Mouse (Mus musculus) neural tube, embryonic 15.5 days (tissue): ENCODE measurements around the gene Gm26938. TPM values are rescaled to one million over a fixed set of nuclear protein-coding genes. Genes with fewer than 3 reads are reported as not detected.

Experiments used
- ATAC-seq: fragments of 200-750 bp; cut with Nextera tagmentation; 2 replicates; pipeline ENCODE4 v1.8.0; 2017; ENCODE audit warnings: mild to moderate bottlenecking, moderate TSS enrichment, moderate library complexity; ENCODE audit not compliant: low FRiP score
- H3K27ac ChIP-seq: fragments of 300-500 bp; sonication (generic); replicated peaks from 2 replicates; pipeline ENCODE4 v1.5.1; 2015; ENCODE audit warnings: mild to moderate bottlenecking, inconsistent platforms
- H3K27me3 ChIP-seq: fragments of 300-500 bp; sonication (generic); replicated peaks from 2 replicates; pipeline ENCODE4 v1.6.1; 2015; ENCODE audit warnings: inconsistent platforms
- H3K36me3 ChIP-seq: fragments of 300-500 bp; sonication (generic); 2 replicates; pipeline ENCODE4 v1.6.1; 2015; ENCODE audit warnings: inconsistent platforms
- H3K4me1 ChIP-seq: fragments of 300-500 bp; sonication (generic); 2 replicates; pipeline ENCODE4 v1.6.1; 2015; ENCODE audit warnings: inconsistent platforms
- H3K4me2 ChIP-seq: fragments of 300-500 bp; sonication (generic); 2 replicates; pipeline ENCODE4 v1.6.1; 2015; ENCODE audit warnings: inconsistent platforms, mild to moderate bottlenecking, moderate library complexity
- H3K4me3 ChIP-seq: fragments of 300-500 bp; sonication (generic); replicated peaks from 2 replicates; pipeline ENCODE4 v1.5.1; 2015; ENCODE audit warnings: mild to moderate bottlenecking, inconsistent platforms
- H3K9ac ChIP-seq: fragments of 300-500 bp; sonication (generic); replicated peaks from 2 replicates; pipeline ENCODE4 v1.6.1; 2015; ENCODE audit warnings: mild to moderate bottlenecking, inconsistent platforms
- H3K9me3 ChIP-seq: fragments of 300-500 bp; sonication (generic); replicated peaks from 2 replicates; pipeline ENCODE4 v1.6.1; 2016; ENCODE audit warnings: inconsistent platforms
- WGBS: fragments of 180-500 bp; shearing (Covaris S2); methylation state at CpG from one replicate; pipeline ENCODE4 v1.1.7; 2015; ENCODE audit warnings: mixed read lengths; 5-methylcytosine and 5-hydroxymethylcytosine counted together
- polyA plus RNA-seq: library from polyadenylated mRNA; unstranded; fragments of >200 nt; fragmentation: Nextera tagmentation; extraction: Ambion mirVana; gene quantifications from 2 replicates; pipeline ENCODE4 v1.2.1, GENCODE M21; 2015

Gm26938 gene
- polyA plus RNA-seq, 1 experiment from 2014 or later: not detected

DNA sequence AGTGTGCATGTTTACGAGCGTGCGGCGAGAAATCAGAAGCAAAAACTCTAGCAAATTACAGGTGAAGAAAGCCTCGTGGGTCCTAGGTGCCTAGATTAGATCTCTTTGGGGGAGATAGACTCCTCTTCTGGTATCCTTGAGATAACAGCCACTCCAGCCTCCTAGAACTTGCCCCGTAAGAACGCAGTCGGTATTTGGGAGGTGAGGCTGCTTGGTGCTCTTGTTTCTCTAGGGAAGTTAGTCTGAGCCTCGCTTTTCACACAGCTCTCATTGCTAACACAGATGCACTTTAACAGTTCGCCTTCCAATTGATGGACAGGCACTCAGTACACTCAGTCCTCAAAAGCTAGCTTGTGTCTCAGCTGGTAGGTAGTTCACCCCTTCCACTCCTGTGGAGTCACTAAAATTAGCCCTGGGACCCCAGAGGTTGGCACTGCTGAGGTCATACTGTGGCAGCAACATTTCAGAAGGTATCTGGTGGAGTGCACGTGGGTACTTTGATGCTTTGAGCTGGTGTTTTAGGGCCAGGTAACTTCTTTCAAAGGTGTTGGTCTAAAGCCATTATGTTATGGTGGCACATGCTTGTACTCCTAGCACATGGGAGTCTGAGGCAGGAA lies 33.9 kb downstream of the Gm26938 start:
- H3K36me3 ChIP-seq: no peaks in the 10 kb centered on the region
- no peaks in the 10 kb centered on the region for H3K9me3 ChIP-seq
- H3K9ac ChIP-seq: peak overlapping the region; percentile 52
- 24% methylated on average over 11 of the region's 11 CpGs for WGBS
- H3K27ac ChIP-seq: no peak overlapping the region
- H3K27me3 ChIP-seq: no peaks in the 10 kb centered on the region
- H3K4me3 ChIP-seq: peak overlapping the region; percentile 80
- peak overlapping the region; percentile 100 for H3K4me2 ChIP-seq
- no peak for ATAC-seq
- H3K4me1 ChIP-seq: peaks cover 47% of the 10 kb centered on the region

DNA sequence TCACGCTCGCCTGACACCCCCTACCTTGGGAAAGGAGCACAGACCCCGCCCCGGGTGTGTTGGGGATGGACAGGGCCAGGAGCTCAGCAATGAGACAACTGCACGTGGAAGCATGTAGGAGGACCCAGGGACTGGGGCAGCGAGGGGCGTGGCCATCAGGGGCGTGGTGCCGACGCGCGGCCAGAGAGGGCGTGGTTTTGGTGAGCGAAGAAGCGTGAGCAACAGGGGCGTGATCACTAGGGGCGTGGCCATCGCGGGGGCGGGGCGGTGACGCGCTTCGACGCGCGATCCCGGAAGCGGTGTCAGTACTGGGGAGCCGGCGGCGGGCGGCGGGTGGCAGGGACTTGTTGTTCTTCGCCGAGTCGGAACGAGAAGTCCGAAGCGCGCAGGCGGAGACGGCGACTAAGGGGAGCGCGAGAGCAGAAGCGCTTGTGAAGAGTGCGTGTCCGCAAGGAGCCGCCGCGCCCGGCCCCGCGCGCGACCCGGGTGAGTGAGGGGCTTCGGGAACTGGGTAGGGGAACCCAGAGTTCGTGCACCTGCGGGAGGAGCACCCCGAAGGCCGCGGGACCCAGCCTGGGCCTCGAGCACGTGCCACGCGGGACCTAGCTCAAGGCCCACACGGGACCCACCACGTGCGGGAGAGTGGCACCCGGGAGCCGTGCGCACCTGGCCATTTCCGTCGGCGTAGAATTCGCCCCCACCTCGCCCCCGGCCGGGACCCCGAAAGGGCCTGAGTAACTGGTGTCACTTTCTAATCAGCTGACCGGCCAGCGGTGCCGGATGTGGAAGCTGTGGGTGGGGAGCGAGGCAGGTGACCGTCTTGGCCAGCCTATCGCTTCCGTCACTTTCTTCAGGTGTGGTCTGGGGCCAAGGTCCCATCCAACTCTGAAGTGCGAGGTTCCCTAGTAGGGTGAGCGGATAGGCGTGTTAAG lies 34.7 kb downstream of the Gm26938 start, which contains the start of gene Mafk:
TSS of gene Mafk (plus strand) at position 287 of the 932 bp plus-strand sequence.
- Histone ChIP-seq H3K4me3 (peak within 1 kb of the TSS; percentile 80), H3K27me3 (no peaks in the 10 kb centered on the region), H3K36me3 (no peaks in the 10 kb centered on the region), H3K4me1 (peaks cover 39% of the 10 kb centered on the region), H3K27ac (peak within 1 kb of the TSS; percentile 64), H3K9ac (peak within 1 kb of the TSS; percentile 52), H3K9me3 (no peaks in the 10 kb centered on the region), H3K4me2 (peak within 1 kb of the TSS; percentile 100)
- peak; percentile 85 for ATAC-seq
- WGBS: under 1% methylated on average over 92 of the region's 92 CpGs

DNA sequence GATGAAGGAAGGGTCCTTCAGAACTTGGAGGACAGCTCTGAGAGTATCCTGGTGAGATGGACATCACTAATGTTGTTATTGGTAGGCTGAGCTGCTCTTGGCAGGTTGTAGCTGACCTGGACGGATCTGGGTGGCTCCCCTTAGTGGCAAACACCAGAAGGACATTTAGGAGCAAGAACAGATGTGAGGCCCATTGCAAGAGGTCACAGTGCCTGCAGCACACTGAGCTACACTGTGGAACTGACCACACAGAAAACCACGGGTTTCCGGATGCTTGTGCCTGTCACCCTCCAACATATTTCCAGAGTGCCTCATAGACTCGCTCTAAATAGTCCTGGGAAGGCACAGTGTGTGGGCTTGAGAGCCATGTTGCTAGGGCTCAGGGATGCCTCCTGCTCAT lies 36.7 kb downstream of the Gm26938 start:
- no peaks in the 10 kb centered on the region for H3K27me3 ChIP-seq
- H3K36me3 ChIP-seq: no peaks in the 10 kb centered on the region
- no peak for ATAC-seq
- H3K4me3 ChIP-seq: no peak overlapping the region
- no peaks in the 10 kb centered on the region for H3K9me3 ChIP-seq
- no peak overlapping the region for H3K27ac ChIP-seq
- H3K9ac ChIP-seq: no peak overlapping the region
- WGBS: 61% methylated on average over 4 of the region's 4 CpGs
- H3K4me1 ChIP-seq: peaks cover 24% of the 10 kb centered on the region
- H3K4me2 ChIP-seq: no peak overlapping the region

DNA sequence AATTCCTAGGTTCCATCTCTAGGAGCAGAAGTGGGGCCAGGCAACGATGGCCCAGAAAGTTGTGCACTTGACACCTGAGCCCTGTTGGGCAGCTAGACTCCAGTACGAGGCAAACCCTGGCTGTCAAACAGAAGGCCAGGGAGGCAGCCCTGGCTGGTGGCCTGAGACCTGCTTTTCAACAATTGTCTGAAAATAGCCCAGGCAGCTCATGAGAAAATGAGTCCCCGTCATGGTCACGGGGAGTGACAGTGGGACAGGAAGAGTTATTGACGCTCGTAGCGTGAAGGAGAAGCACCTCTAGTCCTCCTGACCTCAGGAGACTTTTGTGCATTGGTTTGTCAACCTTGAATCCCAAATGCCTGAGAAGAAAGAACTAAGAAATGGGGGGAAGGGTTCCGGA lies 44.8 kb downstream of the Gm26938 start:
- 82% methylated on average over 8 of the region's 8 CpGs for WGBS
- H3K4me1 ChIP-seq: no peaks in the 10 kb centered on the region
- no peak for ATAC-seq

DNA sequence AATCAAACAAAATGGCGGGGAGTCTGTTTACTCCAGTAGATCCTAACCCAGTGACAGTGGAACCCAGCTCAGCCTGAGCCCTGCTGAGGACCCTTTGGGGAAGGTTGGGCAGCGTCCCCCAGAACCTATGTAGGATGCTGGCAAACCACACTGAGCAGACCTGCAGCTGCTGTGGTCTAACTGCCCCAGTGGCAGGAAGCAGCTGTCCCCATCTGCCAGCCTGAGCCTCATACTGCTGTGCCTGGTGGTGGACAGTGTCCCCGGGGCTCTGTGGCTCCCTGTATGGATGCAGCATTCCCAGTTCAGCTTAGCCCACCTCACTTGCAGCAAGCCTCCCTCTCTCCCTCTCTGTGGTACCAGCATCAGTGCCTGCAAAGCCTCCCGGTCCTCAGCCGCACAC lies 49.2 kb downstream of the Gm26938 start:
- H3K36me3 ChIP-seq: peaks cover 16% of the 10 kb centered on the region
- no peak for ATAC-seq
- H3K9me3 ChIP-seq: no peaks in the 10 kb centered on the region
- H3K27me3 ChIP-seq: no peaks in the 10 kb centered on the region
- peaks cover 14% of the 10 kb centered on the region for H3K4me1 ChIP-seq
- H3K4me3 ChIP-seq: no peak overlapping the region
- WGBS: 85% methylated on average over 5 of the region's 5 CpGs
- H3K27ac ChIP-seq: no peak overlapping the region
- H3K4me2 ChIP-seq: no peak overlapping the region
- H3K9ac ChIP-seq: no peak overlapping the region

More for the DNA sequence above, 44.8 kb downstream of the Gm26938 start:
- Histone ChIP-seq H3K27me3 (no peaks in the 10 kb centered on the region), H3K27ac (no peak overlapping the region), H3K9ac (no peak overlapping the region), H3K4me2 (no peak overlapping the region), H3K4me3 (no peak overlapping the region), H3K9me3 (no peaks in the 10 kb centered on the region), H3K36me3 (no peaks in the 10 kb centered on the region)

DNA sequence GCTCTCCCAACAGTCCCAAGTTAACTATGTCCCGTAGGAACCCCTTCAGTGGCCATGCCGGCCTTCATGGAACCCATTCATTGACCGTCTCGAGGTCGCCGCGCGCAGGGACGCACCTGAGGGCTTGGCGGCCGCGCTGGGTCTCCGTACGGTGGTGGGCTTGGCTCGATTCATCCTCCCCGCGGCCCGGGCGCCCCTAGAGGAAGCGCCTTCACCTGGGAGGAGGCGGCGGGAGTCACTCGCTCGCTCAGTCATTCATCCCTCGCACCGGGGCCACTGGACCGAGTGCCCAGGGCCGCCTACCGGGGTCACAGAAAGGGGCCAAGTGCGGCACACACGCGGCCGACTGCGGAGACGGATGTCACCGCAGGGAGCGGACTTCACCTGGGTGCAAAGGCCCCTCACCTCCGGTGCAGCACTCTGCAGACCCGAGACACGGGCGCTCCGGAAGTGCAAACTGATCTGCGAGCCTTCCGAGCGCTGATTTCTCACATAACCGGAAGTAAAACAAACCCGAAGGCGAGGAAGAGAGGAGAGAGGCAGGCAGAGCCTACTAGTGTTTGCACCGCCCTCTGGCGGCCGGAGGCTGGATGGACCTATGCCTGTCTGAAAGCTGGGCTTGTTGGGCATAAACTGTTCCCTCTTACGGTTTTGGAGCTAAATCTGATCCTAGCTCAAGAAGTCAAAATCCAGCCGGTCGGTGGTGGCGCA lies 50.8 kb downstream of the Gm26938 start, which contains the start of gene Ints1:
TSS of gene Ints1 (minus strand) at position 459 of the 711 bp plus-strand sequence.
- Histone ChIP-seq H3K4me3 (peak within 1 kb of the TSS; percentile 97), H3K27ac (peak within 1 kb of the TSS; percentile 72), H3K36me3 (peaks cover 32% of the 10 kb centered on the region), H3K27me3 (no peaks in the 10 kb centered on the region), H3K9me3 (no peaks in the 10 kb centered on the region), H3K4me2 (peak within 1 kb of the TSS; percentile 94), H3K4me1 (peaks cover 14% of the 10 kb centered on the region), H3K9ac (peak within 1 kb of the TSS; percentile 83)
- under 1% methylated on average over 55 of the region's 55 CpGs for WGBS
- peak; percentile 87 for ATAC-seq

DNA sequence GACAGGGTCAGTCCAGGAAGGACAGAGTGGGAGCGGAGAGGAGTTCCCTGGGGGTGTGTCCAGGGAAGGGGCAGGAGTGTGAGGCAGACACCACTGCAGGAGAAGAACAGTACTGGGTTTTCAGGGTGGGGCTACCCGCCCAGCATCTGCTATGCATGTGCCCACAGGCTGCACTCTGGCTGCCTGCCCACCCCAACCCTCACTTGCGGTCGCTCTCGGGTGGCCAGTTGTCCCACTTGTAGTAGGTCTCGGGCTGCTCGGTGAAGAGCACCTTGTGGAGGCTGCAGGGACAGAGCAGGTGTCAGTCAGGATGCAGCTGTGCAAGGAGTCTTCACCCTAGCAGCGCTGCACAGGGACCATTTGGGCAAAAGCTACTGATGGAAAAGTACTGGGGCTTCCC lies 58.0 kb downstream of the Gm26938 start:
- 94% methylated on average over 8 of the region's 8 CpGs for WGBS

DNA sequence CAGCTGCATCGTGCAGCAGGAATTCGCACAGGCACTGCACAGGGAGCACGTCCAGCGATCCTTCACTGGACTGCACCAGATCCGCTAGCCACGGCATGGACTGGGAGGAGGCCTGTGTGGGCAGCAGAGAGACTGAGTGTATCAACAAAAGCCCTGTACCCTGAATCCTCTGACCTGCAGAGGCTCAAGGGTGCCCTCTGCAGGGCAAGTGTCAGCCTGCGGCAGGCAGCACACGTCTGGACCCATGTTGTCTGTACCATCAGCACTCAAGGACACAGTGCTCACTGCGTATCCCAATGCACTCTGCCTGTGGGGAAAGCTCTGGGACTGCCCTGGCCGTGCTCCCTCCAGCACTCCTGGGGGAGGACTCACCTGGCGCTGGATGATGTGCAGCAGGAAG lies 61.9 kb downstream of the Gm26938 start:
- H3K27ac ChIP-seq: no peak overlapping the region
- H3K36me3 ChIP-seq: peaks cover 95% of the 10 kb centered on the region
- H3K27me3 ChIP-seq: no peaks in the 10 kb centered on the region
- H3K4me1 ChIP-seq: no peaks in the 10 kb centered on the region
- 80% methylated on average over 11 of the region's 11 CpGs for WGBS
- no peak for ATAC-seq
- no peak overlapping the region for H3K4me3 ChIP-seq
- no peak overlapping the region for H3K9ac ChIP-seq
- H3K4me2 ChIP-seq: no peak overlapping the region
- H3K9me3 ChIP-seq: no peaks in the 10 kb centered on the region

More for the DNA sequence above, 58.0 kb downstream of the Gm26938 start:
- H3K27ac ChIP-seq: no peak overlapping the region
- peaks cover 94% of the 10 kb centered on the region for H3K36me3 ChIP-seq
- H3K4me2 ChIP-seq: no peak overlapping the region
- no peaks in the 10 kb centered on the region for H3K4me1 ChIP-seq
- no peaks in the 10 kb centered on the region for H3K27me3 ChIP-seq
- no peaks in the 10 kb centered on the region for H3K9me3 ChIP-seq
- no peak for ATAC-seq
- no peak overlapping the region for H3K4me3 ChIP-seq
- no peak overlapping the region for H3K9ac ChIP-seq

DNA sequence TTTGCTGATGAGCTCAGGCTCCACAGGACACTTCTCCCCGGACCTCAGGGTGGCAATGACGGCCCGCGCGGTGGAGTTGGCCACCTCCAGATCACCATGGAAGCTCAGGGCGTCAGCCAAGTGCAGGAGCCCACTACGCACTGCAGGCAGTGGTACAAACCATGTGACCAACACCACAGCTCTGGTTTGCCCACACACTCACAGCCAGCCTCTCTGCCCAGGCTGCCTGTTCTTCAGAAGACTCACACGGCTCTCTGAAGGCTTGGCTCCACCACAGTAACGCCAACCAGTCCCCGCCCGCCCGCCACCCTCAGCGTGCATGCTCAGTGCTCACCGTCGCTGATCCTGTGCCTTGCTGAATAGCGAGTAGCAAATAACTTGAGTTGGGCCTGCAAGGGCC lies 68.1 kb downstream of the Gm26938 start:
- 89% methylated on average over 16 of the region's 16 CpGs for WGBS
- H3K4me2 ChIP-seq: no peak overlapping the region
- H3K4me3 ChIP-seq: no peak overlapping the region
- no peaks in the 10 kb centered on the region for H3K9me3 ChIP-seq
- no peaks in the 10 kb centered on the region for H3K27me3 ChIP-seq
- H3K27ac ChIP-seq: no peak overlapping the region
- H3K36me3 ChIP-seq: peaks cover 94% of the 10 kb centered on the region
- no peak overlapping the region for H3K9ac ChIP-seq
- H3K4me1 ChIP-seq: no peaks in the 10 kb centered on the region
- no peak for ATAC-seq
